Mouse (Mus musculus) kidney, adult 2 months (tissue): ENCODE results near the gene Fam78b.

ENCODE experiments used
- CTCF ChIP-seq: fragments of 200-500 bp; conservative IDR thresholded peaks from 2 replicates; pipeline ENCODE4 v1.5.1; 2011; ENCODE audit warnings: low read depth, mild to moderate bottlenecking, control low read depth, low read length, moderate library complexity, mixed read lengths; ENCODE audit not compliant: insufficient read depth, insufficient read length
- POLR2A ChIP-seq: fragments of 200-500 bp; IDR thresholded peaks from one replicate; pipeline ENCODE4 v1.6.1; 2011; ENCODE audit warnings: low read depth, low read length, control low read depth

- TF ChIP-seq CTCF (no peak), POLR2A (no peak)
Observed at GRCm38 (mm10) chr1:167094589-167095148, 93.5 kb downstream of the Fam78b start.
